Mouse (Mus musculus) heart, embryonic 11.5 days (tissue): ENCODE measurements around the gene Hist1h2bh. TPM values are rescaled to one million over a fixed set of nuclear protein-coding genes. Genes with fewer than 3 reads are reported as not detected.
"Not testable (repeated sequence)": the region's sequence is repeated elsewhere in the genome, so short reads cannot be mapped to it uniquely, and the experiment has no call there.

Experiments used
- ATAC-seq: fragments of 200-750 bp; cut with Nextera tagmentation; replicated peaks from 2 replicates; pipeline ENCODE4 v1.8.0; 2017; ENCODE audit warnings: moderate library complexity; ENCODE audit not compliant: insufficient number of reproducible peaks, low FRiP score, low TSS enrichment
- H3K27ac ChIP-seq: fragments of 300-500 bp; sonication (generic); 2 replicates; pipeline ENCODE4 v1.5.1; 2014; ENCODE audit warnings: mild to moderate bottlenecking, low read depth, low read length
- H3K27me3 ChIP-seq: fragments of 300-500 bp; sonication (generic); 2 replicates; pipeline ENCODE4 v1.6.1; 2014; ENCODE audit warnings: mild to moderate bottlenecking, low read length, mixed read lengths; ENCODE audit not compliant: control insufficient read depth, insufficient read depth
- H3K36me3 ChIP-seq: fragments of 300-500 bp; sonication (generic); 2 replicates; pipeline ENCODE4 v1.6.1; 2014; ENCODE audit warnings: mild to moderate bottlenecking, low read length, moderate library complexity, mixed read lengths; ENCODE audit not compliant: control insufficient read depth, insufficient read depth
- H3K4me1 ChIP-seq: fragments of 300-500 bp; sonication (generic); 2 replicates; pipeline ENCODE4 v1.6.1; 2014; ENCODE audit warnings: low read length; ENCODE audit not compliant: control insufficient read depth, insufficient read depth
- H3K4me2 ChIP-seq: fragments of 300-500 bp; sonication (generic); 2 replicates; pipeline ENCODE4 v1.6.1; 2014; ENCODE audit warnings: mild to moderate bottlenecking, moderate library complexity
- H3K4me3 ChIP-seq: fragments of 300-500 bp; sonication (generic); 2 replicates; pipeline ENCODE4 v1.5.1; 2014; ENCODE audit warnings: low read depth, low read length
- H3K9ac ChIP-seq: fragments of 300-500 bp; sonication (generic); 2 replicates; pipeline ENCODE4 v1.6.1; 2014; ENCODE audit warnings: mild to moderate bottlenecking, low read depth, low read length, moderate library complexity
- H3K9me3 ChIP-seq: fragments of 300-500 bp; sonication (generic); replicated peaks from 2 replicates; pipeline ENCODE4 v1.6.1; 2016; ENCODE audit warnings: low read length; ENCODE audit not compliant: control insufficient read depth
- WGBS: fragments of 180-500 bp; shearing (Covaris S2); extraction: QIAGEN DNeasy Blood & Tissue Kit; methylation state at CpG from one replicate; pipeline ENCODE4 v1.1.7; 2014; ENCODE audit not compliant: insufficient replicate concordance; 5-methylcytosine and 5-hydroxymethylcytosine counted together
- polyA plus RNA-seq: library from polyadenylated mRNA; unstranded; fragments of >200 nt; fragmentation: Nextera tagmentation; extraction: Ambion mirVana; gene quantifications from 2 replicates; pipeline ENCODE4 v1.2.1, GENCODE M21; 2014

Hist1h2bh gene
- polyA plus RNA-seq, 1 experiment from 2014 or later, result 0.43 TPM

GRCm38 (mm10) chr13:23571022-23571503, 27.9 kb upstream of the Hist1h2bh start, which contains the start of the genes Hist1h2ae and Hist1h2bg:
TSS of gene Hist1h2ae (minus strand) at chr13:23571220.
TSS of gene Hist1h2bg (plus strand) at chr13:23571396.
- 0% methylated on average over 18 of the region's 18 CpGs for WGBS

GRCm38 (mm10) chr13:23570261-23571021, 27.2 kb upstream of the Hist1h2bh start:
- peak overlapping the region; percentile 75 for H3K4me2 ChIP-seq
- peak overlapping the region; percentile 51 for H3K4me3 ChIP-seq
- peak overlapping the region; percentile 96 for H3K27ac ChIP-seq
- H3K9ac ChIP-seq, result peak overlapping the region; percentile 62
- 4% methylated on average over 23 of the region's 41 CpGs for WGBS
- ATAC-seq, result peak; percentile 5; the same call in 1 of the 2 replicates
- H3K27me3 ChIP-seq, H3K9me3 ChIP-seq, H3K4me1 ChIP-seq, H3K36me3 ChIP-seq: not testable (repeated sequence)

More at GRCm38 (mm10) chr13:23571022-23571503, 27.9 kb upstream of the Hist1h2bh start, which contains the start of the genes Hist1h2ae and Hist1h2bg:
- Histone ChIP-seq H3K4me2 (peak within 1 kb of the TSS; percentile 75), H3K36me3 (no peaks in the 10 kb centered on the region), H3K27me3 (no peaks in the 10 kb centered on the region), H3K4me1 (peaks cover 5% of the 10 kb centered on the region; the same call in 1 of the 2 replicates), H3K9me3 (no peaks in the 10 kb centered on the region), H3K4me3 (peak within 1 kb of the TSS; percentile 51), H3K27ac (peak within 1 kb of the TSS; percentile 96), H3K9ac (peak within 1 kb of the TSS; percentile 78)
- peak; percentile 85 for ATAC-seq

GRCm38 (mm10) chr13:23564482-23564881, 21.3 kb upstream of the Hist1h2bh start:
- no peak overlapping the region for H3K4me2 ChIP-seq
- no peaks in the 10 kb centered on the region for H3K27me3 ChIP-seq
- WGBS, result 76% methylated on average over 2 of the region's 2 CpGs
- no peak overlapping the region for H3K9ac ChIP-seq
- no peak overlapping the region for H3K27ac ChIP-seq
- H3K9me3 ChIP-seq, result no peaks in the 10 kb centered on the region
- no peaks in the 10 kb centered on the region for H3K36me3 ChIP-seq
- H3K4me1 ChIP-seq, result no peaks in the 10 kb centered on the region
- no peak for ATAC-seq
- H3K4me3 ChIP-seq, result no peak overlapping the region

- Histone ChIP-seq H3K4me1 (no peaks in the 10 kb centered on the region), H3K27me3 (no peaks in the 10 kb centered on the region), H3K9me3 (no peaks in the 10 kb centered on the region), H3K4me3 (peak overlapping the region; percentile 42), H3K4me2 (peak overlapping the region; percentile 79), H3K27ac (peak overlapping the region; percentile 97), H3K36me3 (no peaks in the 10 kb centered on the region), H3K9ac (peak overlapping the region; percentile 77)
- ATAC-seq, result peak; percentile 55; the same call in 1 of the 2 replicates
- WGBS, result 3% methylated on average over 18 of the region's 18 CpGs
Measured at GRCm38 (mm10) chr13:23562699-23563462, 19.7 kb upstream of the Hist1h2bh start.

GRCm38 (mm10) chr13:23561883-23562659, 18.9 kb upstream of the Hist1h2bh start, which contains the start of gene Hist1h3e:
TSS of gene Hist1h3e (minus strand) at chr13:23562369.
- ATAC-seq, result peak; percentile 88
- H3K4me1 ChIP-seq, H3K36me3 ChIP-seq, H3K9me3 ChIP-seq, H3K27me3 ChIP-seq: not testable (repeated sequence)
- H3K4me3 ChIP-seq, result peak within 1 kb of the TSS; percentile 42
- peak within 1 kb of the TSS; percentile 97 for H3K27ac ChIP-seq
- WGBS, result under 1% methylated on average over 53 of the region's 67 CpGs
- H3K9ac ChIP-seq, result peak within 1 kb of the TSS; percentile 77
- H3K4me2 ChIP-seq, result peak within 1 kb of the TSS; percentile 79

- H3K4me1 ChIP-seq, ATAC-seq, H3K36me3 ChIP-seq, H3K9me3 ChIP-seq, H3K27me3 ChIP-seq: not testable (repeated sequence)
- H3K9ac ChIP-seq, result peak overlapping the region; percentile 43; the same call in 1 of the 2 replicates
- peak overlapping the region; percentile 97 for H3K27ac ChIP-seq
- WGBS, result 0% methylated on average over 2 of the region's 5 CpGs
- H3K4me3 ChIP-seq, result peak overlapping the region; percentile 42
- peak overlapping the region; percentile 79 for H3K4me2 ChIP-seq
Measured at GRCm38 (mm10) chr13:23561531-23561882, 18.3 kb upstream of the Hist1h2bh start.

- H3K4me2 ChIP-seq, H3K27ac ChIP-seq, H3K36me3 ChIP-seq, H3K4me3 ChIP-seq, H3K9ac ChIP-seq, H3K4me1 ChIP-seq, H3K27me3 ChIP-seq, ATAC-seq, H3K9me3 ChIP-seq: not testable (repeated sequence)
- 33% methylated on average over 2 of the region's 2 CpGs for WGBS
Measured at GRCm38 (mm10) chr13:23560699-23561098, 17.5 kb upstream of the Hist1h2bh start.

GRCm38 (mm10) chr13:23556906-23557305, 13.7 kb upstream of the Hist1h2bh start:
- Histone ChIP-seq H3K27me3 (no peaks in the 10 kb centered on the region), H3K4me1 (peaks cover 7% of the 10 kb centered on the region; the same call in 1 of the 2 replicates), H3K9me3 (no peaks in the 10 kb centered on the region), H3K4me3 (no peak overlapping the region), H3K27ac (peak overlapping the region; percentile 54; the same call in 1 of the 2 replicates), H3K9ac (0 out of 2 replicates have a peak overlapping the region, but pooled peaks have one; percentile 8), H3K4me2 (peak overlapping the region; percentile 86), H3K36me3 (no peaks in the 10 kb centered on the region)
- ATAC-seq, result no peak
- WGBS, result 73% methylated on average over 3 of the region's 3 CpGs
